In genomic region chr9:74829206-74829605, GRCm38 (mm10) we compare ENCODE assay signal across 22 mouse cellular contexts. TPM values are rescaled to one million over a fixed set of nuclear protein-coding genes. Genes with fewer than 3 reads are reported as not detected.
"Had no signal": no experiment of that assay in that cellular context is flagged by ENCODE, and none has a peak within 500 bp of the region (broad histone marks: within the 10 kb centered on the region; RNA-seq: fewer than 3 reads in every experiment).

No protein-coding gene starts in this region.

- DNase-seq: cerebellum, adult 8-10 months; cerebellum, adult 9-10 months; cerebellum, adult 9-11 months; cerebellum, postnatal 10 days; cerebellum, postnatal 14 days; cerebellum, postnatal 25 days; cerebellum, postnatal 36 days; embryo, embryonic 11 days; forebrain, postnatal 0 days; gastrocnemius, adult 2 months; gastrocnemius, postnatal 10 days; gastrocnemius, postnatal 14 days; gastrocnemius, postnatal 25 days; gastrocnemius, postnatal 36 days; heart, adult 18-20 months; heart, adult 2 months had no signal

RNA-seq across cellular contexts. Expression of gene Onecut1, which starts 32.5 kb away (rescaled TPM):
- total RNA-seq: common myeloid progenitor, adult 5-6 weeks; gastrocnemius, adult 18-20 months; gastrocnemius, adult 2 months; gastrocnemius, adult 8-10 months; gastrocnemius, postnatal 10 days; gastrocnemius, postnatal 14 days; gastrocnemius, postnatal 25 days; gastrocnemius, postnatal 36 days; gastrocnemius, postnatal 4 days; granulocyte monocyte progenitor cell, adult 5-6 weeks; heart, adult 18-20 months; heart, adult 2 months; heart, adult 8-10 months had no signal
